Mouse (Mus musculus) heart, adult 9 months (tissue): ENCODE measurements at regions not wholly inside any gene's neighbourhood (a gene's known extent, or its start where the extent isn't known, plus 50 kb on each side); places are given as distances from the start of the nearest gene placed in this dataset.

Source experiments
- DNase-seq, 2 experiments: peaks; one replicate each; pipeline ENCODE4 v3.0.0; 2022; ENCODE audit warnings: low spot score in 2 of 2

GRCm38 (mm10) chr6:94957990-94958389 lies 159.1 kb upstream of the Kbtbd8 start:
- no peak for DNase-seq

- no peak for DNase-seq
Observed at GRCm38 (mm10) chr6:94957172-94957668, 159.8 kb upstream of the Kbtbd8 start.

GRCm38 (mm10) chr6:94954580-94954979 lies 162.5 kb upstream of the Kbtbd8 start:
- DNase-seq = no peak

- DNase-seq = no peak
Observed at GRCm38 (mm10) chr6:94953658-94954057, 163.4 kb upstream of the Kbtbd8 start.

GRCm38 (mm10) chr6:94951971-94952768 lies 164.9 kb upstream of the Kbtbd8 start:
- no peak for DNase-seq

- DNase-seq = no peak
Observed at GRCm38 (mm10) chr6:94950944-94951343, 166.1 kb upstream of the Kbtbd8 start.

- no peak for DNase-seq
Observed at GRCm38 (mm10) chr6:94950319-94950718, 166.7 kb upstream of the Kbtbd8 start.

- DNase-seq = no peak
Observed at GRCm38 (mm10) chr6:94946352-94946900, 170.6 kb upstream of the Kbtbd8 start.

- no peak for DNase-seq
Observed at GRCm38 (mm10) chr6:94945715-94946114, 171.3 kb upstream of the Kbtbd8 start.

GRCm38 (mm10) chr6:94944196-94944595 lies 172.8 kb upstream of the Kbtbd8 start:
- no peak for DNase-seq

- no peak for DNase-seq
Observed at GRCm38 (mm10) chr6:94938949-94939348, 178.1 kb upstream of the Kbtbd8 start.

- DNase-seq = no peak
Observed at GRCm38 (mm10) chr6:94936206-94936605, 180.8 kb upstream of the Kbtbd8 start.

- DNase-seq = no peak
Observed at GRCm38 (mm10) chr6:94935706-94936105, 181.3 kb upstream of the Kbtbd8 start.

- no peak for DNase-seq
Observed at GRCm38 (mm10) chr6:94927811-94928210, 189.2 kb upstream of the Kbtbd8 start.

GRCm38 (mm10) chr6:94926652-94927211 lies 190.3 kb upstream of the Kbtbd8 start:
- DNase-seq = no peak

GRCm38 (mm10) chr6:94925408-94925807 lies 191.6 kb upstream of the Kbtbd8 start:
- DNase-seq = no peak

GRCm38 (mm10) chr6:94924338-94925039 lies 192.6 kb upstream of the Kbtbd8 start:
- no peak for DNase-seq

GRCm38 (mm10) chr6:94921741-94922140 lies 195.3 kb upstream of the Kbtbd8 start:
- no peak for DNase-seq

- no peak for DNase-seq
Observed at GRCm38 (mm10) chr6:94920770-94921169, 196.3 kb upstream of the Kbtbd8 start.

GRCm38 (mm10) chr6:94919194-94919743 lies 197.8 kb upstream of the Kbtbd8 start:
- no peak for DNase-seq

- DNase-seq = peak; percentile 48 to 62
Observed at GRCm38 (mm10) chr6:94915842-94916620, 201.0 kb upstream of the Kbtbd8 start.
